Mouse (Mus musculus) cerebellum, postnatal 25 days (tissue): ENCODE measurements around the gene Fzd10.

Experiments
- DNase-seq, 2 experiments: peaks; one replicate each; pipeline ENCODE4 v3.0.0; 2021; ENCODE audit warnings: mixed read lengths in 2 of 2

Fzd10 gene

GRCm38 (mm10) chr5:128600072-128601021, at the start of gene Fzd10:
TSS of gene Fzd10 (plus strand) at chr5:128600844.
- peak in 1 of 2 experiments; percentile 47 for DNase-seq

GRCm38 (mm10) chr5:128551448-128551847, 49.2 kb upstream of the Fzd10 start:
- no peak for DNase-seq

GRCm38 (mm10) chr5:128552136-128552890, 48.3 kb upstream of the Fzd10 start:
- no peak for DNase-seq

- DNase-seq, result no peak
Measured at GRCm38 (mm10) chr5:128558126-128558525, 42.5 kb upstream of the Fzd10 start.

- no peak for DNase-seq
Measured at GRCm38 (mm10) chr5:128567313-128567712, 33.3 kb upstream of the Fzd10 start.

GRCm38 (mm10) chr5:128568970-128569369, 31.7 kb upstream of the Fzd10 start:
- DNase-seq, result no peak

- no peak for DNase-seq
Measured at GRCm38 (mm10) chr5:128570091-128570490, 30.6 kb upstream of the Fzd10 start.

- no peak for DNase-seq
Measured at GRCm38 (mm10) chr5:128570848-128571247, 29.8 kb upstream of the Fzd10 start.

- no peak for DNase-seq
Measured at GRCm38 (mm10) chr5:128571706-128572105, 28.9 kb upstream of the Fzd10 start.

GRCm38 (mm10) chr5:128575997-128576579, 24.6 kb upstream of the Fzd10 start:
- no peak for DNase-seq

- DNase-seq, result no peak
Measured at GRCm38 (mm10) chr5:128579047-128579650, 21.5 kb upstream of the Fzd10 start.

GRCm38 (mm10) chr5:128580931-128581330, 19.7 kb upstream of the Fzd10 start:
- DNase-seq, result no peak

- DNase-seq, result no peak
Measured at GRCm38 (mm10) chr5:128581516-128581921, 19.1 kb upstream of the Fzd10 start.

- no peak for DNase-seq
Measured at GRCm38 (mm10) chr5:128589231-128589630, 11.4 kb upstream of the Fzd10 start.

- no peak for DNase-seq
Measured at GRCm38 (mm10) chr5:128593446-128593845, 7.2 kb upstream of the Fzd10 start.

- peak in 1 of 2 experiments; percentile 19 for DNase-seq
Measured at GRCm38 (mm10) chr5:128596813-128597212, 3.8 kb upstream of the Fzd10 start.

- no peak for DNase-seq
Measured at GRCm38 (mm10) chr5:128597381-128597780, 3.3 kb upstream of the Fzd10 start.

GRCm38 (mm10) chr5:128598191-128598720, 2.4 kb upstream of the Fzd10 start:
- DNase-seq, result peak in 1 of 2 experiments; percentile 37

GRCm38 (mm10) chr5:128598760-128599364, 1.8 kb upstream of the Fzd10 start:
- DNase-seq, result no peak

GRCm38 (mm10) chr5:128599365-128600071, 1.1 kb upstream of the Fzd10 start:
- no peak for DNase-seq
